Mouse (Mus musculus): ENCODE results near the gene Arf3. TPM values are rescaled to one million over a fixed set of nuclear protein-coding genes. Genes with fewer than 3 reads are reported as not detected.

Gene Arf3
- polyA plus RNA-seq, 1 experiment from 2014 or later: 41.6 TPM

GRCm38 (mm10) chr15:98699190-98700105 lies 63.6 kb downstream of the Arf3 start:
- ATAC-seq (ENCODE audit: insufficient read depth, low FRiP score, low read depth): peak; percentile 73
- H3K9ac ChIP-seq: no peak overlapping the region
- H3K36me3 ChIP-seq: no peaks in the 10 kb centered on the region
- peaks cover 19% of the 10 kb centered on the region for H3K27me3 ChIP-seq (replicated peaks)
- peak overlapping the region; percentile 23 for H3K4me3 ChIP-seq (replicated peaks)
- 5% methylated on average over 40 of the region's 40 CpGs for WGBS
- no peaks in the 10 kb centered on the region for H3K9me3 ChIP-seq
- peak overlapping the region; percentile 68 for H3K4me2 ChIP-seq
- H3K27ac ChIP-seq: no peak overlapping the region
- H3K4me1 ChIP-seq: peaks cover 6% of the 10 kb centered on the region; the same call in 1 of the 2 replicates

DNA sequence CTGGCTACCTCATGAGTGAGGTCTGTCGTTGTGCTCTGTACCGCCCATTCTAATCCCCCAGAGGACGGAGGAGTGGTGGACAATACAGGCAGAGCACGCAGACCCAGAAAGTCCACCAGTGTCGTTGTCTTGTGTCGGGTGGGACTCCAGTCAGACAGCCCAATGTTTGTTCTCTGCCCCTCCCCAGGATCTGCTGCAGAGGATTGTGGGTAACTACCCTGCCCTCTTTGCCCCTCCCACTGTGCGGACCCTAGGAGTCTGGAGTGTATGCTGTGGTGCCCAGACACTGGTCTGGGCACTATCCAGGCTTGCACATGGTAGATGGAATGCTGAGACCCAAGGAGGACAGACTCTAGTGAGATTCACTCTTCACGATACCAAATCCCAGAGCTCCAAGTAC lies 66.8 kb downstream of the Arf3 start:
- Histone ChIP-seq H3K4me2 (no peak overlapping the region), H3K27me3 (replicated peaks) (peaks cover 16% of the 10 kb centered on the region), H3K27ac (no peak overlapping the region), H3K4me3 (replicated peaks) (no peak overlapping the region), H3K36me3 (no peaks in the 10 kb centered on the region), H3K9ac (no peak overlapping the region), H3K9me3 (no peaks in the 10 kb centered on the region), H3K4me1 (peaks cover 15% of the 10 kb centered on the region; the same call in 1 of the 2 replicates)
- no peak for ATAC-seq (ENCODE audit: insufficient read depth, low FRiP score, low read depth)
- WGBS: 39% methylated on average over 8 of the region's 8 CpGs

GRCm38 (mm10) chr15:98695726-98696125 lies 67.3 kb downstream of the Arf3 start:
- Histone ChIP-seq H3K9ac (no peak overlapping the region), H3K27me3 (replicated peaks) (peaks cover 11% of the 10 kb centered on the region), H3K9me3 (no peaks in the 10 kb centered on the region), H3K27ac (no peak overlapping the region), H3K4me2 (no peak overlapping the region), H3K4me3 (replicated peaks) (no peak overlapping the region), H3K36me3 (no peaks in the 10 kb centered on the region), H3K4me1 (peaks cover 15% of the 10 kb centered on the region; the same call in 1 of the 2 replicates)
- WGBS: 36% methylated on average over 9 of the region's 9 CpGs
- no peak for ATAC-seq (ENCODE audit: insufficient read depth, low FRiP score, low read depth)

DNA sequence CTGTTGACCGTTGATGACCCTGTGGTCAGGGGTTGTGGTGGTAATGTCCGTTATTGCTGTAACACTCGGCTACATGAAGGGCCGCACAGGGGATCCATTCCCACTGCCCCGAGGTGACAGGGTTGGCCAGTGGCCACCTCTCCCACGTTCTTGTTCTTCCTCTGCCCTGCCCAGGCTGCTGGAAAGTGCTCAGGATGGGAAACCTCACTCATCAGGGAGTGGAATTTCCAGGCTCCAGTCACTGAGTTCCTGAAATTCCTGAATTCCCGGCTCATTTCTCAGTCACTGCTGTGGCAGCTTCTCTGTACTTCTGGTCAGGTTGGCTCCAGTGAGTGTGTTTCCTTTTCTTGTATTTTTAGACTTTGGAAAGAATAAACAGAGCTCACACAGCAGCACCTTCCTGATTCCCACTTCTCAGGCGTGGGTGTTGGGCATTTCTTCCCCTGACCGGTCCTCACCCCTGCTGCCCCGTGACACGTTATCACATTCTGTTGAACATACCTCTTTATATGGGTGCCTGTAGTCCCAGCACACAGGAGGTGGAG lies 70.8 kb downstream of the Arf3 start:
- no peaks in the 10 kb centered on the region for H3K36me3 ChIP-seq
- H3K9me3 ChIP-seq: no peaks in the 10 kb centered on the region
- no peak overlapping the region for H3K4me3 ChIP-seq (replicated peaks)
- H3K9ac ChIP-seq: no peak overlapping the region
- H3K4me2 ChIP-seq: no peak overlapping the region
- peak overlapping the region; percentile 11; the same call in 1 of the 2 replicates for H3K27ac ChIP-seq
- WGBS: 32% methylated on average over 11 of the region's 11 CpGs
- peak; percentile 25; the same call in 1 of the 2 replicates for ATAC-seq (ENCODE audit: insufficient read depth, low FRiP score, low read depth)
- H3K27me3 ChIP-seq (replicated peaks): no peaks in the 10 kb centered on the region; the same call in 1 of the 2 replicates
- peaks cover 9% of the 10 kb centered on the region; the same call in 1 of the 2 replicates for H3K4me1 ChIP-seq

GRCm38 (mm10) chr15:98691486-98692147 lies 71.4 kb downstream of the Arf3 start:
- Histone ChIP-seq H3K27me3 (replicated peaks) (no peaks in the 10 kb centered on the region; the same call in 1 of the 2 replicates), H3K36me3 (no peaks in the 10 kb centered on the region), H3K4me2 (no peak overlapping the region), H3K27ac (peak overlapping the region; percentile 11; the same call in 1 of the 2 replicates), H3K9ac (no peak overlapping the region), H3K4me1 (peaks cover 9% of the 10 kb centered on the region; the same call in 1 of the 2 replicates), H3K4me3 (replicated peaks) (no peak overlapping the region), H3K9me3 (no peaks in the 10 kb centered on the region)
- ATAC-seq (ENCODE audit: insufficient read depth, low FRiP score, low read depth): no peak
- WGBS: 63% methylated on average over 7 of the region's 7 CpGs

DNA sequence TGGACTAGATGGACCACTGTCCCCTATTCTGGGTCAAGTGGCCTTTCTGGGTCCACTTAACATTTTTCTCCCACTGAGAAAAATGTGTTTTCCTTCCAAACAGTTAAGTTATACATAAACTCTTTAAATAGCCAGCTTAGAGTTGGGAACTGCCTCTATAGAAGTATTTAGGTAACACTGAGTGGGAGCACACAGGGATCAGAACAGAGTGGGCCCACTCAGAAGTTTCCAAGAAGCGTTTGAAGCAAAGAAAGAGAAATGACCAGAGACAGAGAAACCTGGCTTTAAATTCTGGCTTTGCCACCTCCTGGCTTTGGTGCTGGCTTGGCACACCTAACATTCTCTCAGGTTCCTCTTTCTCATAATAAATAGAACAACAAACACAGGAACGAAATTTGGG lies 73.3 kb downstream of the Arf3 start:
- peaks cover 9% of the 10 kb centered on the region; the same call in 1 of the 2 replicates for H3K4me1 ChIP-seq
- no peak overlapping the region for H3K27ac ChIP-seq
- H3K27me3 ChIP-seq (replicated peaks): no peaks in the 10 kb centered on the region; the same call in 1 of the 2 replicates
- no peak overlapping the region for H3K4me2 ChIP-seq
- H3K4me3 ChIP-seq (replicated peaks): no peak overlapping the region
- no peak for ATAC-seq (ENCODE audit: insufficient read depth, low FRiP score, low read depth)
- H3K9me3 ChIP-seq: no peaks in the 10 kb centered on the region
- H3K9ac ChIP-seq: no peak overlapping the region
- H3K36me3 ChIP-seq: no peaks in the 10 kb centered on the region
- WGBS: 76% methylated on average over 2 of the region's 2 CpGs

Other genes with a start within 250 kb of the Arf3 start
- gene Kansl2, start 228.9 kb downstream of the Arf3 start, polyA plus RNA-seq (2015; fragmentation: Nextera tagmentation; extraction: Ambion mirVana): 79.4 and 86.7 TPM in 2 replicates
- gene Ccnt1, start 192.3 kb downstream of the Arf3 start, polyA plus RNA-seq (2015; fragmentation: Nextera tagmentation; extraction: Ambion mirVana): 46.7 and 48.6 TPM in 2 replicates
- gene 4930415O20Rik, start 192.2 kb downstream of the Arf3 start, polyA plus RNA-seq (2015; fragmentation: Nextera tagmentation; extraction: Ambion mirVana): 0.43 TPM in 1 of 2 replicates, not detected in the other
- gene Adcy6, start 153.1 kb downstream of the Arf3 start, polyA plus RNA-seq (2015; fragmentation: Nextera tagmentation; extraction: Ambion mirVana): 21.9 and 22.5 TPM in 2 replicates
- 29.0 and 32.2 TPM in 2 replicates for gene Cacnb3, start 132.4 kb downstream of the Arf3 start, polyA plus RNA-seq (2015; fragmentation: Nextera tagmentation; extraction: Ambion mirVana)
- gene Ddx23, start 100.3 kb downstream of the Arf3 start, polyA plus RNA-seq (2015; fragmentation: Nextera tagmentation; extraction: Ambion mirVana): 22.9 and 26.8 TPM in 2 replicates
- 1.3 and 1.4 TPM in 2 replicates for gene Rnd1, start 85.8 kb downstream of the Arf3 start, polyA plus RNA-seq (2015; fragmentation: Nextera tagmentation; extraction: Ambion mirVana)
- 0.84 and 1.1 TPM in 2 replicates for gene Ccdc65, start 55.0 kb downstream of the Arf3 start, polyA plus RNA-seq (2015; fragmentation: Nextera tagmentation; extraction: Ambion mirVana)
- gene Fkbp11, start 35.0 kb downstream of the Arf3 start, polyA plus RNA-seq (2015; fragmentation: Nextera tagmentation; extraction: Ambion mirVana): 112 and 123 TPM in 2 replicates
- gene Wnt10b, start 14.9 kb upstream of the Arf3 start, polyA plus RNA-seq (2015; fragmentation: Nextera tagmentation; extraction: Ambion mirVana): 0.08 TPM in 1 of 2 replicates, not detected in the other
- not detected in 2 replicates for gene Wnt1, start 26.6 kb upstream of the Arf3 start, polyA plus RNA-seq (2015; fragmentation: Nextera tagmentation; extraction: Ambion mirVana)
- not detected in 2 replicates for gene Ddn, start 46.3 kb upstream of the Arf3 start, polyA plus RNA-seq (2015; fragmentation: Nextera tagmentation; extraction: Ambion mirVana)
- 82.4 and 85.6 TPM in 2 replicates for gene Prkag1, start 68.3 kb upstream of the Arf3 start, polyA plus RNA-seq (2015; fragmentation: Nextera tagmentation; extraction: Ambion mirVana)
- 10.6 and 11.6 TPM in 2 replicates for gene Kmt2d, start 108.0 kb upstream of the Arf3 start, polyA plus RNA-seq (2015; fragmentation: Nextera tagmentation; extraction: Ambion mirVana)
- gene Rhebl1, start 131.3 kb upstream of the Arf3 start, polyA plus RNA-seq (2015; fragmentation: Nextera tagmentation; extraction: Ambion mirVana): 8.6 and 8.8 TPM in 2 replicates
- 0.71 and 1.0 TPM in 2 replicates for gene Dhh, start 135.3 kb upstream of the Arf3 start, polyA plus RNA-seq (2015; fragmentation: Nextera tagmentation; extraction: Ambion mirVana)
- 14.5 TPM in 2 replicates for gene Lmbr1l, start 155.0 kb upstream of the Arf3 start, polyA plus RNA-seq (2015; fragmentation: Nextera tagmentation; extraction: Ambion mirVana)
- 1,197 and 1,299 TPM in 2 replicates for gene Tuba1b, start 171.4 kb upstream of the Arf3 start, polyA plus RNA-seq (2015; fragmentation: Nextera tagmentation; extraction: Ambion mirVana)
- not detected in 2 replicates for gene Gm49450, start 190.3 kb upstream of the Arf3 start, polyA plus RNA-seq (2015; fragmentation: Nextera tagmentation; extraction: Ambion mirVana)
- gene Tuba1a, start 190.5 kb upstream of the Arf3 start, polyA plus RNA-seq (2015; fragmentation: Nextera tagmentation; extraction: Ambion mirVana): 915 and 964 TPM in 2 replicates

All from stomach, embryonic 15.5 days (tissue).